Mouse (Mus musculus): ENCODE measurements around the gene Zc3h12c.
"Not testable (repeated sequence)": the region's sequence is repeated elsewhere in the genome, so short reads cannot be mapped to it uniquely, and the experiment has no call there.

DNA sequence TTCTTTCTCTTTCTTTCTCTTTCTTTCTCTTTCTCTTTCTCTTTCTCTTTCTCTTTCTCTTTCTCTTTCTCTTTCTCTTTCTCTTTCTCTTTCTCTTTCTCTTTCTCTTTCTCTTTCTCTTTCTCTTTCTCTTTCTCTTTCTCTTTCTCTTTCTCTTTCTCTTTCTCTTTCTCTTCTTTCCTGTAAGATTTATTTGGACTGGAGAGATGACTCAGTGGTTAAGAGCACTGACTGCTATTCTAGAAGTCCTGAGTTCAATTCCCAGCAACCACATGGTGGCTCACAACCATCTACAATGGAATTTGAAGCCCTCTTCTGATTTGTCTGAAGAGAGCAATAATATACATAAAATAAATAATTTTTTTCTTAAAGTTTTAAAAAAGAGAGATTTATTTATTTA lies 97.0 kb downstream of the Zc3h12c start:
- TF ChIP-seq CTCF (IDR thresholded peaks at IDR 0.05; ENCODE audit: control insufficient read depth, insufficient read depth, low read length); POLR2A (IDR thresholded peaks at IDR 0.05; ENCODE audit: borderline replicate concordance, control insufficient read depth, low read depth, low read length): not testable (repeated sequence)
